Mouse (Mus musculus) left cerebral cortex, adult 11 months (tissue): ENCODE data around the gene Fbxl21.

ENCODE experiments used
- DNase-seq: peaks from one replicate; pipeline ENCODE4 v3.0.0; 2022; ENCODE audit warnings: low spot score

The Fbxl21 gene

GRCm38 (mm10) chr13:56535570-56535969 is 13.3 kb downstream of the Fbxl21 start:
- no peak for DNase-seq

- DNase-seq, result no peak
Measured at GRCm38 (mm10) chr13:56537026-56537425, 14.8 kb downstream of the Fbxl21 start.

- DNase-seq, result no peak
Measured at GRCm38 (mm10) chr13:56539846-56540245, 17.6 kb downstream of the Fbxl21 start.

GRCm38 (mm10) chr13:56543805-56544204 is 21.5 kb downstream of the Fbxl21 start:
- no peak for DNase-seq

GRCm38 (mm10) chr13:56544956-56545355 is 22.7 kb downstream of the Fbxl21 start:
- no peak for DNase-seq

- no peak for DNase-seq
Measured at GRCm38 (mm10) chr13:56548401-56548800, 26.1 kb downstream of the Fbxl21 start, which contains the start of gene Lect2. Lect2 (minus strand) TSS chr13:56548502.

- DNase-seq, result no peak
Measured at GRCm38 (mm10) chr13:56549364-56549763, 27.1 kb downstream of the Fbxl21 start.

GRCm38 (mm10) chr13:56550574-56550973 is 28.3 kb downstream of the Fbxl21 start:
- no peak for DNase-seq

- DNase-seq, result no peak
Measured at GRCm38 (mm10) chr13:56551661-56552060, 29.4 kb downstream of the Fbxl21 start.

GRCm38 (mm10) chr13:56553923-56554322 is 31.7 kb downstream of the Fbxl21 start:
- no peak for DNase-seq

- peak; percentile 38 for DNase-seq
Measured at GRCm38 (mm10) chr13:56554409-56554808, 32.1 kb downstream of the Fbxl21 start.

- DNase-seq, result no peak
Measured at GRCm38 (mm10) chr13:56555957-56556356, 33.7 kb downstream of the Fbxl21 start.

GRCm38 (mm10) chr13:56556701-56557100 is 34.4 kb downstream of the Fbxl21 start:
- no peak for DNase-seq

- DNase-seq, result no peak
Measured at GRCm38 (mm10) chr13:56558811-56559210, 36.5 kb downstream of the Fbxl21 start.

GRCm38 (mm10) chr13:56559841-56560370 is 37.6 kb downstream of the Fbxl21 start:
- no peak for DNase-seq

- no peak for DNase-seq
Measured at GRCm38 (mm10) chr13:56561129-56561528, 38.9 kb downstream of the Fbxl21 start.

- DNase-seq, result no peak
Measured at GRCm38 (mm10) chr13:56563075-56563474, 40.8 kb downstream of the Fbxl21 start.

- no peak for DNase-seq
Measured at GRCm38 (mm10) chr13:56566336-56566735, 44.1 kb downstream of the Fbxl21 start.

- no peak for DNase-seq
Measured at GRCm38 (mm10) chr13:56571645-56572044, 49.4 kb downstream of the Fbxl21 start.

- DNase-seq, result no peak
Measured at GRCm38 (mm10) chr13:56575074-56575473, 52.8 kb downstream of the Fbxl21 start.

- no peak for DNase-seq
Measured at GRCm38 (mm10) chr13:56575701-56576321, 53.5 kb downstream of the Fbxl21 start.

GRCm38 (mm10) chr13:56578097-56578496 is 55.8 kb downstream of the Fbxl21 start:
- DNase-seq, result no peak

- no peak for DNase-seq
Measured at GRCm38 (mm10) chr13:56580450-56580849, 58.2 kb downstream of the Fbxl21 start.

- no peak for DNase-seq
Measured at GRCm38 (mm10) chr13:56581512-56581911, 59.2 kb downstream of the Fbxl21 start.
